Mouse (Mus musculus) thymus, adult 2 months (tissue): ENCODE data around the gene H2afb3. TPM values are rescaled to one million over a fixed set of nuclear protein-coding genes. Genes with fewer than 3 reads are reported as not detected.
"Not testable (repeated sequence)": the region's sequence is repeated elsewhere in the genome, so short reads cannot be mapped to it uniquely, and the experiment has no call there.

Experiments
- DNase-seq: peaks from one replicate; pipeline ENCODE4 v3.0.0; 2021
- H3K27ac ChIP-seq: fragments of 200-500 bp; 2 replicates; pipeline ENCODE4 v1.5.1; 2012; ENCODE audit warnings: low read length, control low read depth; ENCODE audit not compliant: control insufficient read depth, insufficient read depth
- H3K27me3 ChIP-seq: fragments of 200-500 bp; 2 replicates; pipeline ENCODE4 v1.6.1; 2012; ENCODE audit warnings: mild to moderate bottlenecking, low read length, moderate library complexity, mixed read lengths; ENCODE audit not compliant: control insufficient read depth, insufficient read depth
- H3K36me3 ChIP-seq: fragments of 200-500 bp; 2 replicates; pipeline ENCODE4 v1.6.1; 2012; ENCODE audit warnings: mild to moderate bottlenecking, low read length, moderate library complexity; ENCODE audit not compliant: control insufficient read depth, insufficient read depth
- H3K4me1 ChIP-seq: fragments of 200-500 bp; replicated peaks from 2 replicates; pipeline ENCODE4 v1.6.1; 2012; ENCODE audit warnings: low read length; ENCODE audit not compliant: control insufficient read depth, insufficient read depth
- H3K4me3 ChIP-seq: fragments of 200-500 bp; 2 replicates; pipeline ENCODE4 v1.5.1; 2012; ENCODE audit warnings: mild to moderate bottlenecking, low read length, control low read depth, moderate library complexity; ENCODE audit not compliant: control insufficient read depth, insufficient read depth
- CTCF ChIP-seq: fragments of 200-500 bp; IDR thresholded peaks from 2 replicates; pipeline ENCODE4 v1.5.1; 2012; ENCODE audit warnings: mild to moderate bottlenecking, control low read depth, low read length, moderate library complexity, borderline replicate concordance; ENCODE audit not compliant: control insufficient read depth, poor library complexity, insufficient read depth; ENCODE audit errors: extremely low read depth
- POLR2A ChIP-seq: fragments of 200-500 bp; IDR thresholded peaks from 2 replicates; pipeline ENCODE4 v1.6.1; 2012; ENCODE audit warnings: mild to moderate bottlenecking, low read length, control low read depth, moderate library complexity; ENCODE audit not compliant: control insufficient read depth, poor library complexity, insufficient read depth; ENCODE audit errors: extremely low read depth
- WGBS: fragments of 180-500 bp; shearing (Covaris S2); methylation state at CpG from one replicate; pipeline ENCODE4 v1.1.7; 2018; 5-methylcytosine and 5-hydroxymethylcytosine counted together
- polyA plus RNA-seq: library from polyadenylated mRNA; depleted of rRNA; stranded (reverse); fragments of >200 nt; gene quantifications from 2 replicates; pipeline ENCODE4 v1.2.3, GENCODE M21; 2012; rRNA removed

The H2afb3 gene
- not detected in 2 replicates for polyA plus RNA-seq

DNA sequence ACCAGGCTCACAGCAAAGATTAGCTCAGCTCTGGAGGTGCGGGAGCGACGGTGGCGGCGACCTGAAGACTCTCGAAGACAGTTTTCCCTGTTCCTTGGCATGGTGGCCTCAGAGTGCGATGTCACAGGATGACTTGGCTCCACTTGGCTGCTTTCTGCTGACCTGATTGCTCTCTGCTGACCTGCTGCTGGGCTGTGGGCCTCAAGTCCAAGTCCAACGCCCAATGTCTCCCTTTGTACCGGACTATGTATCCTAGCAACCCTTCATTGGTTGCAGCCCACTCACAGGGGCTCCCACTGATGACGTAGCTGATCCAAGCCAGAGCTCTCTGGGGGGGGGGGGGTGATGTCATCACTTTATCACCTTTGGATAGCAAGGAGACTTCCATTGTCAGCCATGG lies at the start of gene H2afb3:
H2afb3 (minus strand) TSS at position 101 of the 400 bp plus-strand sequence.
- not testable (repeated sequence) for DNase-seq, H3K4me3 ChIP-seq, H3K36me3 ChIP-seq, H3K4me1 ChIP-seq, H3K27me3 ChIP-seq, H3K27ac ChIP-seq
- WGBS = 92% methylated on average over 10 of the region's 10 CpGs

DNA sequence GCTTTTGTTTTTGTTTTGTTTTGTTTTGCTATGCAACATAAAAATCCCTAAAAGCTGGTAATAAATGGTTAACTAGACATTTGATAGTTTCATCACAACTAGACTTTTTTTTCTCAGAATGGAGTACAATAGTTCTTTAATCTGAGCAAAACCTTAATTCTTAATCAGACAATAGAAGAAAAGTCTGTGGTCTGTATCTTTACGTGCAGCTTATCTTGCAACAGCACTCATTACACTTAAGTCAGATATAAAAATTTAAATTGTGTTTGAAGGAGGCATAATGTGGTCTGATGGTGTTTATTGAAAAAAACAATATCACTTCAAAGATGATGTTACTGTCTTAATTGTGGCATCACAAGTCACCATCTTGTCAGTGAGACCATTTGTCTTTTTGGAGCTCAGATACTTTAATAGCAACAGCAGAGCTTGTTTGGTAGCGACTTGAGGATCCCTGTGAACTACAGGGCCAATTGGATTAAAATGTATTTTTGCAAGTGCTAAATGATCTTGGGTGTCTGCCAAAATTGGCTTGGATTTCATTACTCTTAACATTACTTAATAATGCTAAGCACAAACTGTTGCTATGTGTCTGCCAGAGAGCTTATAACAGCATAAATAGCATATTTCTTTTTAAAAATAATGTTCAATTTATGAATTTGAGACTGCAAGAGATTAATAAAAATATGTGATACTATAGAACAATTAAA lies 11.3 kb downstream of the H2afb3 start:
- Histone ChIP-seq H3K4me1 (no peaks in the 10 kb centered on the region), H3K4me3 (no peak overlapping the region), H3K27ac (no peak overlapping the region), H3K36me3 (no peaks in the 10 kb centered on the region), H3K27me3 (no peaks in the 10 kb centered on the region)
- WGBS = 78% methylated on average over 2 of the region's 2 CpGs
- no peak for TF ChIP-seq CTCF
- TF ChIP-seq POLR2A = no peak
- DNase-seq = no peak

DNA sequence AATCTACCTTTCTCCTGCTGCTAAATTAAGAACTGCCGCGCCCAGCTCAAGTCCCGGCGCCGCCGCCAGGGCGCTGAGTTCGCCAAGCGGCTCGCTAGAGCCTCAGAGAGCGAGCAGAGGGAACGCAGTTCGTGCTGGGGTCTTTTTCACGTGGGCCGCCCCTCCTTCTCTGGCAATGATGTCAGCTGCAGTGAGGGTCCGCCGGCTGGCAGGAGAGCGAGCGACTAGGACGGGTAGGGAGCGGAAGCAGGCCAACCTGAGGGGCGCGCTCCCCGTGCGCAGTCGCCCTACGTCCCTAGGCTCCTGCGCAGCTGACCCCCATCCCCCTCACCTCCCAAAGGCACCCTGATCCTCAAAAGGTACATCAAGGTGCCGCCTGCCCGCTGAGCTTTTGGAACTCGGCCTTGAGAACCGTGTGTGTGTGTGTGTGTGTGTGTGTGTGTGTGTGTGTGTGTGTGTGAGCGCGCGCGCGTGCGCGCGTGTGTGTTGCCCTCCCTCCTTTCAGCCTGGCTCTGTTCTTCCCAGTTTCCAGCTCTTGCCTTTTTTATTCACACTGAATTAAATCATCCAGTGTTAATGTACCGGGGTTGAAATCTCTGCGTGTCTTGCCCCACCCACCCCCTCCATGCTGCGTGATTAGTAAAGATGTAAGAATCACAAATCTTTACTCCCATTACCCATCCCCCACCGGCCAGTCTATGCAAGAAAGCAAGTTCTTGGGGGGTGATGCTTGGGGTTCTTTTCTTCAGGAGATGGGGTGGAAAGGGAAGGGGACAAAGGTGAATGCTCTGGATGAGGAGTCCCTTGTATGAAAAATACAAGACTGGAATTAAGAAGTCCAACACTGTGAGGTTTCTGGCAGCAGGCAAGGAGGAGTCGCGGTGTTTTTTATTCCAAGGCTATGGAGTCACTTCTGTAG lies 19.8 kb downstream of the H2afb3 start:
- Histone ChIP-seq H3K27ac (no peak overlapping the region), H3K36me3 (no peaks in the 10 kb centered on the region), H3K4me3 (no peak overlapping the region), H3K4me1 (no peaks in the 10 kb centered on the region), H3K27me3 (no peaks in the 10 kb centered on the region)
- TF ChIP-seq POLR2A (no peak), CTCF (no peak)
- no peak for DNase-seq
- WGBS = 4% methylated on average over 33 of the region's 46 CpGs

DNA sequence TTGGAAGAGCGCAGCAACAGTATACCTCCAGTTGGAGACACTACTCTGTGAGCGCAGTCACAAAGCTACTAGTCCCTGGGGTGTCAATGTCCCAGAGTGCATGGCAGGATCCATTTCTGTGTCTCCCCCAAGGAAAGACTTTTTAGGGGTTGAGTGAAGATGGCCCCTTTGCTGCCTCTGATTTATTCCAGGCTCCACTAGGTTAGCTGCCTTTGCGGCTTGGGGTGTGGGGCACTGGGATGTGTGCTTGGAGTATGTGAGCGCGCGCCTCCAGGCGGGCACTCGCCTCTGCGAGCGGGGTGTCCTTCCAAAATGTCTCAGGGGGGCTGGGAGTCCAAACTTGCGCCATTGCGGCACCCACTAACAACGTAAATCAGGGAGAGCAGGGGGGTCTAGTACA lies 21.2 kb downstream of the H2afb3 start:
- Histone ChIP-seq H3K4me3 (no peak overlapping the region), H3K4me1 (no peaks in the 10 kb centered on the region), H3K27ac (no peak overlapping the region), H3K36me3 (no peaks in the 10 kb centered on the region), H3K27me3 (no peaks in the 10 kb centered on the region)
- WGBS = 9% methylated on average over 13 of the region's 13 CpGs
- no peak for DNase-seq
- no peak for TF ChIP-seq CTCF
- TF ChIP-seq POLR2A = no peak

DNA sequence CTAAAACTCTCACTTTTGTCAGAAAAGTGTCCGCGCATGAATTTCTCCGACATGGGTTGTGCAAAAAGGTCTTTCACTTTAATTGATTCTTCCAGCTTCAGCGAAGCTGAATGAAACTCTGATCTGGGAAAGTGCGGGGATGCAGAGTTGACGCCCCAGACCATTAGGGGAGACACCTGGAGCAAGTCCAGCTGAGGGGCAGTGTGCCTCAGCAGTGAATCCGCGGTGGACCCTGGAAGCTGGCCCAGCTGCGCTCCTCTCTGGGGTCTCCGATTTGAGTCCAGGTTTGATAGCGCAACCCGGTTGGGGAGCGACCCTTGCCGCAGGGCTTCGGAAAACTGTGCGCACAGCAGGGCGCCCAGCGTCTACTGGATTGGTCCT lies 22.0 kb downstream of the H2afb3 start:
- no peak for TF ChIP-seq CTCF
- TF ChIP-seq POLR2A = no peak
- no peak for DNase-seq
- H3K4me3 ChIP-seq = no peak overlapping the region
- 10% methylated on average over 18 of the region's 18 CpGs for WGBS
- no peaks in the 10 kb centered on the region for H3K4me1 ChIP-seq
- H3K27me3 ChIP-seq = no peaks in the 10 kb centered on the region
- no peaks in the 10 kb centered on the region for H3K36me3 ChIP-seq
- H3K27ac ChIP-seq = no peak overlapping the region

DNA sequence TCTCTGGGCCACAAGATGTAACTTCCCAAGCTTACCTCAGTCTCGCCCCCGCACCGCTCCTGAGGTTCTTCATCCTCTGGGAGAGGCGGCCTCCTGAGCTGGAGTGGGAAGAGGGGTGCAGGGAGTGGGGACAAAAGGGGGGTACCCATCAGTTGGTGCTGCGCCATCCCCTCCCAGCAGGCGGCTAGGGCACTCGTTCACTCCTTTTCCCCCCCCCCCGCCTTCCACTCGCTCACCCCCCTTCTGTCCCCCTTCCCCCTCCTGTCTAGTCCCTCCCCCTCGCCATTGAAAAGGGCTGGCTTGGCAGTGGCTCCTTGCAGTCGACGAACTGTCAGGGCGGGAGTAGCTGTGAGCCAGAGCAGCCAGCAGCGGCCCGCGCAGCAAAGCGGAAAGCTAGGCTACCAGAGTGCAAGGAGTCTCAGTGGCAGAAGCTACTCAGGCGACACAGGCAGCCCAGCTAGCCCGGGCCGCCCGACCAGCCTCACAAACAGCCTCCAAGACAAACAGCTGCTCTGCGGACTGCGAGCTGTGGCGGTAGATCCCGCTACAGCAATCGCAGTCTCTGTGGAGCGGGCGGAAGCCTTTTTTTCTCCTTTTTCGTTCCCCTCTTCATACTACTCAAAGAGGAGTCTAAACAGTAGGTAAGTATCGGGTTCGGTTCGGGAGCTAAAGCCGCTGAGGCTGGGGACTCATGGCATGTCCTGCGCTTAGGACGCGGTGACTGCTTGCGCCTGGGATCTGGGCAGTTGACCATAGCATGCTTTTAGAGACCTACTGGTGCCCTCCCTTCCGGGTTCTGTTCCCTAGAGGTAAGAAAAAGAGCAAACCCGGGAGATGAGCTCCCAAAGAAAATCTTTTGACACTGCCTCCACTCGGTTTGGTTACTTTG lies 22.6 kb downstream of the H2afb3 start, which contains the start of gene Pcdh11x:
Pcdh11x (plus strand) TSS at position 249 of the 889 bp plus-strand sequence.
- no peaks in the 10 kb centered on the region for H3K36me3 ChIP-seq
- no peak for DNase-seq
- no peaks in the 10 kb centered on the region for H3K4me1 ChIP-seq
- no peak for TF ChIP-seq CTCF
- TF ChIP-seq POLR2A = no peak
- H3K4me3 ChIP-seq = no peak within 1 kb of the TSS
- no peaks in the 10 kb centered on the region for H3K27me3 ChIP-seq
- no peak within 1 kb of the TSS for H3K27ac ChIP-seq
- WGBS = 5% methylated on average over 34 of the region's 40 CpGs
